Comparison of ENCODE assay signal across 11 mouse cellular contexts in genomic region chr1:75040429-75040828, GRCm38 (mm10).
A peak's percentile ranks its signal among the peaks of the same experiment; 100 is the strongest.
DNase-seq lines count a peak whose midpoint lies in the region; ATAC-seq lines count a peak whose summit lies in the region.
"Had no signal": no experiment of that assay in that cellular context is flagged by ENCODE, and none has a peak within 500 bp of the region (broad histone marks: within the 10 kb centered on the region; RNA-seq: fewer than 3 reads in every experiment).

No protein-coding gene starts in this region.

- H3K4me3 ChIP-seq in neural tube, embryonic 15.5 days (replicated peaks), result no peak overlapping the region
- no peak overlapping the region for H3K4me3 ChIP-seq in stomach, embryonic 16.5 days (replicated peaks; ENCODE audit: low read length)
- no peak overlapping the region for H3K4me3 ChIP-seq in forebrain, embryonic 16.5 days (replicated peaks; ENCODE audit: low read length)
- H3K4me3 ChIP-seq: hindbrain, embryonic 12.5 days had no signal

- no peak overlapping the region for H3K4me2 ChIP-seq in neural tube, embryonic 15.5 days
- no peak overlapping the region for H3K4me2 ChIP-seq in stomach, embryonic 16.5 days (ENCODE audit: low read depth, low read length)
- H3K4me2 ChIP-seq in forebrain, embryonic 16.5 days (ENCODE audit: low read length), result no peak overlapping the region
- H3K4me2 ChIP-seq: hindbrain, embryonic 12.5 days had no signal

- WGBS in neural tube, embryonic 15.5 days, result 52% methylated on average over 7 of the region's 7 CpGs
- 30% methylated on average over 7 of the region's 7 CpGs for WGBS in stomach, embryonic 16.5 days
- 60% methylated on average over 7 of the region's 7 CpGs for WGBS in forebrain, embryonic 16.5 days

- H3K27ac ChIP-seq in neural tube, embryonic 15.5 days (replicated peaks), result no peak overlapping the region
- no peak overlapping the region for H3K27ac ChIP-seq in stomach, embryonic 16.5 days (ENCODE audit: low read length)
- H3K27ac ChIP-seq in forebrain, embryonic 16.5 days (ENCODE audit: low read length), result no peak overlapping the region
- H3K27ac ChIP-seq: hindbrain, embryonic 12.5 days had no signal

- H3K36me3 ChIP-seq in neural tube, embryonic 15.5 days, result no peaks in the 10 kb centered on the region
- no peaks in the 10 kb centered on the region for H3K36me3 ChIP-seq in stomach, embryonic 16.5 days (ENCODE audit: control insufficient read depth, insufficient read depth, low read length)
- no peaks in the 10 kb centered on the region for H3K36me3 ChIP-seq in forebrain, embryonic 16.5 days (ENCODE audit: control insufficient read depth, insufficient read depth)
- H3K36me3 ChIP-seq: hindbrain, embryonic 12.5 days had no signal

- peak; percentile 49 for DNase-seq in neural tube, embryonic 10.5 days (ENCODE audit: extremely low spot score, low spot score)
- DNase-seq in ZHBTc4 (ENCODE audit: low read depth, low spot score), result peak; percentile 45
- peak; percentile 96 for DNase-seq in fibroblast of lung, adult 2 months (ENCODE audit: low read depth)
- no peak for DNase-seq in frontal cortex, postnatal 36 days (ENCODE audit: low spot score in 2 of 2)
- DNase-seq: cerebellum, adult 9-10 months; kidney, postnatal 10 days; right cerebral cortex, postnatal 25 days had no signal

- H3K27me3 ChIP-seq in neural tube, embryonic 15.5 days (replicated peaks), result no peaks in the 10 kb centered on the region
- no peaks in the 10 kb centered on the region for H3K27me3 ChIP-seq in stomach, embryonic 16.5 days (ENCODE audit: control insufficient read depth, insufficient read depth, low read length)
- H3K27me3 ChIP-seq in forebrain, embryonic 16.5 days (replicated peaks; ENCODE audit: control insufficient read depth, insufficient read depth, low read length), result no peaks in the 10 kb centered on the region
- H3K27me3 ChIP-seq: hindbrain, embryonic 12.5 days had no signal

- no peak for ATAC-seq in neural tube, embryonic 15.5 days (ENCODE audit: low FRiP score)
- peak; percentile 80; the same call in 1 of the 2 replicates for ATAC-seq in stomach, embryonic 16.5 days (ENCODE audit: insufficient read depth, low FRiP score)
- no peak for ATAC-seq in forebrain, embryonic 16.5 days

- H3K9me3 ChIP-seq in neural tube, embryonic 15.5 days (replicated peaks), result no peaks in the 10 kb centered on the region
- no peaks in the 10 kb centered on the region for H3K9me3 ChIP-seq in stomach, embryonic 16.5 days (replicated peaks; ENCODE audit: control insufficient read depth, low read length)
- H3K9me3 ChIP-seq in forebrain, embryonic 16.5 days (ENCODE audit: control insufficient read depth, low read length), result no peaks in the 10 kb centered on the region
- H3K9me3 ChIP-seq: hindbrain, embryonic 12.5 days had no signal

- no peak overlapping the region for H3K9ac ChIP-seq in neural tube, embryonic 15.5 days (replicated peaks)
- no peak overlapping the region for H3K9ac ChIP-seq in stomach, embryonic 16.5 days (ENCODE audit: low read length)
- no peak overlapping the region for H3K9ac ChIP-seq in forebrain, embryonic 16.5 days (replicated peaks; ENCODE audit: low read depth, low read length)
- H3K9ac ChIP-seq: hindbrain, embryonic 12.5 days had no signal

- no peaks in the 10 kb centered on the region for H3K4me1 ChIP-seq in neural tube, embryonic 15.5 days
- H3K4me1 ChIP-seq in stomach, embryonic 16.5 days (ENCODE audit: control insufficient read depth, insufficient read depth, low read length), result peaks cover 6% of the 10 kb centered on the region
- no peaks in the 10 kb centered on the region for H3K4me1 ChIP-seq in forebrain, embryonic 16.5 days (replicated peaks; ENCODE audit: control insufficient read depth, insufficient read depth, low read length)
- H3K4me1 ChIP-seq: hindbrain, embryonic 12.5 days had no signal

Comparison
In these comparisons a context has a peak if more than half of its experiments do, and no peak if none do; other contexts are left out.
1. DNase-seq: peak in neural tube, embryonic 10.5 days (single experiment), ZHBTc4 (single experiment) and fibroblast of lung, adult 2 months (single experiment); none in frontal cortex, postnatal 36 days (0 of 2).